Mouse (Mus musculus) heart, embryonic 10.5 days (tissue): Measurements from ENCODE around the gene Tmem81. TPM values are rescaled to one million over a fixed set of nuclear protein-coding genes. Genes with fewer than 3 reads are reported as not detected.
"Not testable (repeated sequence)": the region's sequence is repeated elsewhere in the genome, so short reads cannot be mapped to it uniquely, and the experiment has no call there.

Source experiments
- DNase-seq: peaks from one replicate; pipeline ENCODE4 v3.0.0-alpha.2; 2017; ENCODE audit warnings: low spot score
- H3K27ac ChIP-seq: fragments of 300-500 bp; sonication (generic); 2 replicates; pipeline ENCODE4 v1.5.1; 2016; ENCODE audit warnings: mild to moderate bottlenecking
- H3K27me3 ChIP-seq: fragments of 300-500 bp; sonication (generic); 2 replicates; pipeline ENCODE4 v1.6.1; 2016; ENCODE audit warnings: mild to moderate bottlenecking; ENCODE audit not compliant: poor library complexity, insufficient read depth, severe bottlenecking
- H3K36me3 ChIP-seq: fragments of 300-500 bp; sonication (generic); 2 replicates; pipeline ENCODE4 v1.6.1; 2016; ENCODE audit warnings: mild to moderate bottlenecking, moderate library complexity
- H3K4me1 ChIP-seq: fragments of 300-500 bp; sonication (generic); 2 replicates; pipeline ENCODE4 v1.6.1; 2016; ENCODE audit warnings: mild to moderate bottlenecking
- H3K4me3 ChIP-seq: fragments of 300-500 bp; sonication (generic); 2 replicates; pipeline ENCODE4 v1.5.1; 2016; ENCODE audit warnings: mild to moderate bottlenecking, moderate library complexity
- H3K9me3 ChIP-seq: fragments of 300-500 bp; sonication (generic); 2 replicates; pipeline ENCODE4 v1.6.1; 2016; ENCODE audit warnings: mild to moderate bottlenecking, moderate library complexity
- WGBS: fragments of 180-500 bp; shearing (Covaris S2); methylation state at CpG from one replicate; pipeline ENCODE4 v1.1.7; 2016; 5-methylcytosine and 5-hydroxymethylcytosine counted together
- polyA plus RNA-seq: library from polyadenylated mRNA; unstranded; fragments of >200 nt; fragmentation: Nextera tagmentation; extraction: Ambion mirVana; gene quantifications from 2 replicates; pipeline ENCODE4 v1.2.1, GENCODE M21; 2016

Gene Tmem81
- 1.2 and 1.3 TPM in 2 replicates for polyA plus RNA-seq

- Histone ChIP-seq H3K27ac (no peak within 1 kb of the TSS), H3K4me1 (no peaks in the 10 kb centered on the region), H3K4me3 (no peak within 1 kb of the TSS), H3K9me3 (no peaks in the 10 kb centered on the region), H3K27me3 (no peaks in the 10 kb centered on the region; the same call in 1 of the 2 replicates), H3K36me3 (peaks cover 78% of the 10 kb centered on the region)
- WGBS: 89% methylated on average over 7 of the region's 7 CpGs
- no peak for DNase-seq
Measured at GRCm38 (mm10) chr1:132506058-132506457, at the start of gene Tmem81. Tmem81 (plus strand) TSS chr1:132506230.

GRCm38 (mm10) chr1:132464651-132465050, 41.4 kb upstream of the Tmem81 start:
- Histone ChIP-seq H3K36me3 (peaks cover 54% of the 10 kb centered on the region), H3K4me3 (no peak overlapping the region), H3K27me3 (no peaks in the 10 kb centered on the region), H3K27ac (no peak overlapping the region), H3K9me3 (no peaks in the 10 kb centered on the region), H3K4me1 (peaks cover 11% of the 10 kb centered on the region; the same call in 1 of the 2 replicates)
- no peak for DNase-seq
- 79% methylated on average over 5 of the region's 5 CpGs for WGBS

GRCm38 (mm10) chr1:132468926-132469325, 37.1 kb upstream of the Tmem81 start:
- Histone ChIP-seq H3K9me3 (no peaks in the 10 kb centered on the region), H3K4me1 (peaks cover 11% of the 10 kb centered on the region; the same call in 1 of the 2 replicates), H3K4me3 (no peak overlapping the region), H3K36me3 (peaks cover 22% of the 10 kb centered on the region), H3K27ac (no peak overlapping the region), H3K27me3 (no peaks in the 10 kb centered on the region)
- no peak for DNase-seq

- H3K4me1 ChIP-seq: peaks cover 11% of the 10 kb centered on the region; the same call in 1 of the 2 replicates
- H3K27me3 ChIP-seq: no peaks in the 10 kb centered on the region
- no peak overlapping the region for H3K27ac ChIP-seq
- no peaks in the 10 kb centered on the region for H3K9me3 ChIP-seq
- DNase-seq: no peak
- 93% methylated on average over 7 of the region's 7 CpGs for WGBS
- peaks cover 16% of the 10 kb centered on the region for H3K36me3 ChIP-seq
- no peak overlapping the region for H3K4me3 ChIP-seq
Measured at GRCm38 (mm10) chr1:132469519-132469918, 36.5 kb upstream of the Tmem81 start.

GRCm38 (mm10) chr1:132470031-132470430, 36.0 kb upstream of the Tmem81 start:
- H3K36me3 ChIP-seq: peaks cover 13% of the 10 kb centered on the region
- not testable (repeated sequence) for DNase-seq, H3K9me3 ChIP-seq, H3K27me3 ChIP-seq, H3K4me3 ChIP-seq, H3K27ac ChIP-seq
- WGBS: 95% methylated on average over 1 of the region's 1 CpGs
- H3K4me1 ChIP-seq: peaks cover 11% of the 10 kb centered on the region; the same call in 1 of the 2 replicates

DNA sequence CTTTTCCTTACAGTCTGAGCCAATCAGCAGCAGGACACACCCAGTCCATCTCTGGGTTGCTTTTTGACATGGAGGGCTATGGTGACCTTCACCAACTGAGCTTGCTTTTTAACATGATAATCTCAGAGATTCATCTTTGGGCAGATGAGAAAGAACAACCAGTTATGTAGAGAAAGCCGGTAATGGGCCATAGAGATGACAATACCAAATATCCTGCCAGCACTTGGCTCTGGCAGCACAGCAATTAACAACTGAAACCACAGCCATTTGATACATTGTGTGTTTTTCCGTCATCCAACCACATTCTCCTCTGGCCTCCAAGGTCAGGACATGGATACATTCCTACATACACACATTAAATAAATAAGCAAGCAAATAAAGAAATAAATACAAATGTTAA, 35.0 kb upstream of the Tmem81 start:
- no peak for DNase-seq
- H3K9me3 ChIP-seq: no peaks in the 10 kb centered on the region
- H3K4me1 ChIP-seq: peaks cover 12% of the 10 kb centered on the region; the same call in 1 of the 2 replicates
- H3K4me3 ChIP-seq: no peak overlapping the region
- no peak overlapping the region for H3K27ac ChIP-seq
- no peaks in the 10 kb centered on the region for H3K27me3 ChIP-seq
- peaks cover 8% of the 10 kb centered on the region for H3K36me3 ChIP-seq
- 94% methylated on average over 2 of the region's 2 CpGs for WGBS

GRCm38 (mm10) chr1:132471499-132471898, 34.5 kb upstream of the Tmem81 start:
- Histone ChIP-seq H3K4me1 (peaks cover 17% of the 10 kb centered on the region; the same call in 1 of the 2 replicates), H3K36me3 (peaks cover 7% of the 10 kb centered on the region), H3K9me3 (no peaks in the 10 kb centered on the region), H3K27ac (no peak overlapping the region), H3K4me3 (no peak overlapping the region), H3K27me3 (no peaks in the 10 kb centered on the region)
- WGBS: 87% methylated on average over 5 of the region's 5 CpGs
- no peak for DNase-seq

GRCm38 (mm10) chr1:132472537-132472936, 33.5 kb upstream of the Tmem81 start:
- no peak for DNase-seq
- 54% methylated on average over 5 of the region's 5 CpGs for WGBS
- Histone ChIP-seq H3K27ac (no peak overlapping the region), H3K27me3 (no peaks in the 10 kb centered on the region), H3K36me3 (no peaks in the 10 kb centered on the region), H3K4me3 (no peak overlapping the region), H3K9me3 (no peaks in the 10 kb centered on the region), H3K4me1 (peaks cover 17% of the 10 kb centered on the region; the same call in 1 of the 2 replicates)

DNA sequence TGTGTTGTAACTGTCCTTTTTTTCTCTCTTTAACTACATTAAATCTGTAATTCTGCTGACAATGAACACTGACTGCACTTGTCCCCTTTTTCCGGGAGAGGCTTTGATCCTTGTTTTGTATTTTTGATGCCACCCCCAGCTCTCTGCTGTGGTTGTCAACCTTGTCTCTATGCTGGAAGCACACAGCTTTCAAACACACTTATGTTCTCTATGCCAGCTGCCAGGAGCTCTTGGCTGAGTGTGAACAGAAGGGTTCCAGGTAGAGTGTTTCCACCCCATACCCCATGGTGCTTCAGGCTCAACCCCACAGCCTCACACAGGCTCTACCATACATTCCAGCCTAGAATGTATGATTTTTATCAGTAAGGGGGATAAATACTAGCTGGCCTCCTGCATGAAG, 31.5 kb upstream of the Tmem81 start:
- H3K9me3 ChIP-seq: no peaks in the 10 kb centered on the region
- peaks cover 15% of the 10 kb centered on the region for H3K4me1 ChIP-seq
- no peaks in the 10 kb centered on the region for H3K27me3 ChIP-seq
- no peak overlapping the region for H3K4me3 ChIP-seq
- no peak overlapping the region for H3K27ac ChIP-seq
- no peak for DNase-seq
- WGBS: 90% methylated on average over 1 of the region's 1 CpGs
- no peaks in the 10 kb centered on the region for H3K36me3 ChIP-seq

GRCm38 (mm10) chr1:132476575-132476927, 29.5 kb upstream of the Tmem81 start:
- Histone ChIP-seq H3K4me3 (peak overlapping the region; percentile 89), H3K4me1 (peaks cover 15% of the 10 kb centered on the region), H3K27me3 (no peaks in the 10 kb centered on the region), H3K36me3 (no peaks in the 10 kb centered on the region), H3K9me3 (no peaks in the 10 kb centered on the region), H3K27ac (peak overlapping the region; percentile 92)
- WGBS: 7% methylated on average over 9 of the region's 9 CpGs
- DNase-seq: no peak

GRCm38 (mm10) chr1:132476928-132477691, 28.9 kb upstream of the Tmem81 start, which contains the start of gene Rbbp5:
Rbbp5 (plus strand) TSS chr1:132477365.
- Histone ChIP-seq H3K27ac (peak within 1 kb of the TSS; percentile 92), H3K36me3 (no peaks in the 10 kb centered on the region), H3K9me3 (no peaks in the 10 kb centered on the region), H3K27me3 (no peaks in the 10 kb centered on the region), H3K4me1 (peaks cover 15% of the 10 kb centered on the region), H3K4me3 (peak within 1 kb of the TSS; percentile 89)
- under 1% methylated on average over 43 of the region's 43 CpGs for WGBS
- DNase-seq: peak; percentile 94

DNA sequence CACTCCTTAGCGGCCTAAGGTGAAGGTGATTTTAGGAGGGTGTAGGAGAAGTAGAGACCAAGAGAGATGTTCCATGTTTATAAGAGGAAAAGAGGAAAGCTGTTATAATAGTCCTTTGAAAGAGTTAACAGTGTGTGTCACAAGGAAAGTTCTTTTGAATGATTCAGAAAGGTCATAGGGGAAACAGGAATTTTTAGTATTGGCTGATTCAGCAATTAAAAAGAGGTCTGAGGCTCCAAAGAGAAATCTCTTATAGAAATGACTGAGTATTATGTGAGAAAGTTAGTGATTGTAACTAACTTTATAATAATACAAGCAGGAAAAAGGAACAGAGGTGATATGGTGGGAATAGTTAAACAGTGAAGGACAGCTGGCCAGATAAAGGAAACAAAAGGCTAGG, 26.6 kb upstream of the Tmem81 start:
- H3K27ac ChIP-seq: no peak overlapping the region
- no peaks in the 10 kb centered on the region for H3K9me3 ChIP-seq
- H3K36me3 ChIP-seq: no peaks in the 10 kb centered on the region
- no peaks in the 10 kb centered on the region for H3K27me3 ChIP-seq
- H3K4me3 ChIP-seq: no peak overlapping the region
- no peak for DNase-seq
- peaks cover 15% of the 10 kb centered on the region for H3K4me1 ChIP-seq
- 67% methylated on average over 1 of the region's 1 CpGs for WGBS

DNA sequence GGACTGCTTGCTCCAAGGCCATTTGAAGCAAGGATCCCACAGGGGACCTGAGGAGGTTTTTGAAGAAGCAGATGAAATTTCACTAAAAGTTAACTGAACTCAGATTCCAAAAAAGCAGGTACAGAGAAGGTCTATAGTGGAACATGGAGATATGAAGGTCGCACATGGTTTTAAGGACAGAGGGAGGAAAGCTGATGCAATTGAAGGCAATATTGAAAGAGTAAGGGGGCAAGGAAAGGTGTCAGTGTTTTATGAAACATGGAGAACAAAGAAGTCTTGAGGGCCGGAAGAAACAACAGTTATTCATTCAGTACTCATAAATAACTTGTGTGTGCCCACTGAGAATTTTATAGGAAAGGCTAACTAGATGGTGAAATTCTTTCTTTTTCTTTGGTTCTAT, 24.4 kb upstream of the Tmem81 start:
- peaks cover 19% of the 10 kb centered on the region for H3K36me3 ChIP-seq
- no peaks in the 10 kb centered on the region for H3K9me3 ChIP-seq
- peaks cover 9% of the 10 kb centered on the region for H3K4me1 ChIP-seq
- 87% methylated on average over 2 of the region's 2 CpGs for WGBS
- H3K27me3 ChIP-seq: no peaks in the 10 kb centered on the region
- H3K4me3 ChIP-seq: no peak overlapping the region
- H3K27ac ChIP-seq: no peak overlapping the region
- DNase-seq: no peak
